Mouse (Mus musculus): ENCODE data around the gene Nup43.
"Not testable (repeated sequence)": the region's sequence is repeated elsewhere in the genome, so short reads cannot be mapped to it uniquely, and the experiment has no call there.

Nup43 gene

DNA sequence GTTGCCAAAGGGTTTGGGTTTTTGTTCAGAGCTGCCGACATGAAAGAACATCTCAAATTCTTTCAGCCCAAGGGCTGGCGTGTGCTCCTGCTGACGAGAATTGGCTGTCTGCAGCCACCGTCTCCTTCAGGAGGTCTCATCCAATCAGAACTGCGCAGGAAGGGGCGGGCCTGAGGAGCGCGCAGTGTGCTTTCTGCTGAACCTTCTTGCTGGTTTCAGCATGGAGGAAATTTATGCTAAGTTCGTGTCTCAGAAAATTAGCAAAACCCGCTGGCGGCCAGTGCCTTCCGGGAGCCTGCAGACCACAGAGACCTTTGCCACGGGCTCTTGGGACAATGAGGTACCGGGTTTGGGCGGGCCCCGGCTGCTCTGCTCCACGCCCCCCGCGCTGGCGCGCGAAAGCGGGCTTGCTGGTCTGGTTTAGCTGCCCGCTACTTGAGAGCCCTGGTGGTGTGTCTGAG lies at the start of gene Nup43:
Nup43 (plus strand) TSS at position 162 of the 461 bp plus-strand sequence.
- peak; percentile 83 to 90 for DNase-seq (ENCODE audit: low spot score in 2 of 2)

DNA sequence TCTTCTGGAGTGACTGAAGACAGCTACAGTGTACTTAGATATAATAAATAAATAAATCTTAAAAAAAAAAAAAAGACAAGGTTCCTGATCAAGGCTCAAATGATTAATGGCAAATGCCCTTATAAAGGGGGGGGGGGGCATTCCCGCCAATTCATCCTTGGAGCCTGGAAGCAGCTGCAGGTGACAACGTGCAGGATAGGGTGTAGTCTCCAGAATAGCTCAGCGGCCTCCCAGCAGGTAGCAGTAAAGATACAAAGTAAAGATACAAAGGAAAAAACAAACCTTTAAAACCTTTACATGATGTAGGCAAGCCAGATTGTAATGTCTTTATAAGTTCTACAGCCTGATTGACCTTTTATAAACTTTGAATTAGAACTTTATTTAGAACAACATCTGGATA lies 49.7 kb upstream of the Nup43 start:
- not testable (repeated sequence) for DNase-seq (ENCODE audit: low spot score in 2 of 2)

DNA sequence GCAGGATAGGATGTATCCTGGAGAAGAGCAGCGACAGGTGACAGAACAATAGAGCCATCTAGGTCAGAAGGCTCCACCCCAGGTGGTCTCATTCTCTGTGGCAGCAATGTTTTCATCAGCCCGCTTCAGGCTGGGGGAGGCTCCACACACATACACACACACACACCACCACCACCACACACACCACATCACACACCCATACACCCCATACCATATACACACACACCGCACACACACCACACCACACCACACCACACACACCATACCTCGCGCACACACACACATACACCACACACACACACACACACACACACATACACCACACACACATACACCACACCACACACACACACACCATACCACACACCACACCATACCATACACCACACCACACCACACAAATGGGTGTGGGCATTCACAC lies 47.5 kb upstream of the Nup43 start:
- DNase-seq (ENCODE audit: low spot score in 2 of 2), result no peak

DNA sequence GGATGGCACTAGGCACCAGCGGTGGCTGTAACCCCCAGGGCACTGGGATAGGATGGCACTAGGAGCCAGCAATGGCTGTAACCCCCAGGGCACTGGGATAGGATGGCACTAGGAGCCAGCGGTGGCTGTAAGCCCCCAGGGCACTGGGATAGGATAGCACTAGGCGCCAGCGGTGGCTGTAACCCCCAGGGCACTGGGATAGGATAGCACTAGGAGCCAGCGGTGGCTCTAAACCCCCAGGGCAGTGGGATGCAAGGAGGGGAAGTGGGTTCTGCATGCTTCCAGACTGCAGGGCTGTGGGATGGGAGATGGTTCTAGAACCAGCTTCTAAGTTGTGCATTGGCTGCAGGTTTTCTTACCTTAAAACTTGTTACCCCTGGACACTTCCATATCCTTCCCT lies 46.6 kb upstream of the Nup43 start:
- DNase-seq (ENCODE audit: low spot score in 2 of 2), result no peak

DNA sequence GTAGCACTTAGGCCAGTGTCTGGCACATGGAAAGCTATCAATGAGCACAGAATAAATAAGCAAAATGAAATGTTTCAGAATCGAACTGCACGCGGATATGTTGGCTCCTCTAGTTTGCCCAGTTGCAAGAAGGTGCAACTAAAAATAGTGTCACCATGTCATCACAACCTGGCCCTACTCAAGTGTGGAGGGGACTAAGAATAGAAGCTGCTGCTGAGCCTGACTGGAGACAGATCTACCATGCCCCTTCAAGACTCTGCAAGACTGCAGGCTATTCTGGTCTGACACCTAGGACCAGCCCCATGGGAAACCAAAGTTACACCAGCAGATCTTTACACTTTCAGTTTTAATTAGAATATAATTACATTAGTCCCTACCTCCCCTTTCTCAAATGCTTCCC lies 44.9 kb upstream of the Nup43 start:
- no peak for DNase-seq (ENCODE audit: low spot score in 2 of 2)

DNA sequence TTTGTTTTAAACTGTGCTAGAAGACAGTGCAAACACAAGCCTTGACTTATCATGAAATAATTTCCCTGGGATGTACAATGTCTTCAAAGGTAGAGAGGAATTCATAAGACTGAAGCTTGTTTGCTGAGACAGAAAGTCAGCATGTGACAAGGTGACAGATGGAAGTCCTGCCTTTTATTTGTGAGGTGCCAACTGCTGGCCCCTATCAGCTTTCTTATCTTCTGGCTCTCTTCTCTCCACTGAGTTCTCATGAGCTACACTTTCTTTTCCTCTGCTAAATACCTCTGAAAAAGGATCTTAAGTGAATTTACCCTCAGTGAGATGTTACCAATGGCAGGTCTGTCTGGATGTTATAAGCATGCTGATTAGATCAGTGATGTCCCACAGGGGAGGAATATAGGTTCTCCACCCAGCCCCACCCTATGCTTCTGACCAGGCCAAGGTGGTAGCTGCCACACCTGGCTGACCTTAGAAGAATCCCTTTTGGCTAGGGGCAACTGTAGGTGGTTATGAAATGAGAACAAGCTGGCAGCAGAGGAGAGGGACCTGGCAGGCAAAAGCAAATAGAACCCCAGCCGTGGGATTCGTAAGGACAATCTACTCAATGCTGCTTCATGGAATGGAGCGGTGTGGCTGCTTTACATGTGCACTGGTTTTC lies 43.3 kb upstream of the Nup43 start:
- no peak for DNase-seq (ENCODE audit: low spot score in 2 of 2)

DNA sequence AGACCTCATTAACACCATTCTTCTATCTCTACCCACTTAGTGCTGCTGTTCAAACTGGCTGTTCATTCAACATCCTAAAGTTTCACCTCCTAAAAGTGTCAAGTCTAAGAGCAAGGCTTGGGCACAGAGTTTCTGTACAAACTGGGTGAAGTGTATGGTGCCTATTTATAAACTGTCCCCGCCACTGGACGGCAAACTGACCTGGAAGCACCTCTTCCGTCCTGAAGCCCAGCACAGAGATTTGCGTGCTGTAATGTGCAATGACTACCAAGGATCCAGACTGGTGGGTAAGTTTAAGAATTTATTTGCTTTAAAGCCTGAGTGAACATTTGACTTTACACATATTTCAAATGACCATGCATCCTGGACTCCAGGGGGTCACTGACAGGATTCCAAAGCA lies 38.2 kb upstream of the Nup43 start:
- no peak for DNase-seq (ENCODE audit: low spot score in 2 of 2)

DNA sequence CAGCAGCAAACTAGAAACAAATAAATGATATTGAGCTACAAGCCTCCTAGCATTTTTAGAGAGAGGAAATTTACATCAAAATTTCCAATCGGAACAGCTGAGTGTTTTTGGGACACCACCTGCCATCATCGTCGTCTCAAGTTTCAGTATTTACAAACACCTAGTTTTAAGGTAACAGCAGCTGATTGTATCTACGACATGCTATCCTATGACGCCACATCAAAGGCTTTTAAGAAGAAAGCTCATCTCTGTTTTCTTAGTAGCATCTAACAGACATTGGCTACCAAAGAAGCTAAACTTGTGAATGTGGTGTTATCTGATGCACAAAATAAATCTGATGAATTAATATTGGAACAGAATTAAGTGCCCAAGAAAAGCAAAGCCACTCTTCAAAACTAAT lies 37.0 kb upstream of the Nup43 start:
- no peak for DNase-seq (ENCODE audit: low spot score in 2 of 2)

DNA sequence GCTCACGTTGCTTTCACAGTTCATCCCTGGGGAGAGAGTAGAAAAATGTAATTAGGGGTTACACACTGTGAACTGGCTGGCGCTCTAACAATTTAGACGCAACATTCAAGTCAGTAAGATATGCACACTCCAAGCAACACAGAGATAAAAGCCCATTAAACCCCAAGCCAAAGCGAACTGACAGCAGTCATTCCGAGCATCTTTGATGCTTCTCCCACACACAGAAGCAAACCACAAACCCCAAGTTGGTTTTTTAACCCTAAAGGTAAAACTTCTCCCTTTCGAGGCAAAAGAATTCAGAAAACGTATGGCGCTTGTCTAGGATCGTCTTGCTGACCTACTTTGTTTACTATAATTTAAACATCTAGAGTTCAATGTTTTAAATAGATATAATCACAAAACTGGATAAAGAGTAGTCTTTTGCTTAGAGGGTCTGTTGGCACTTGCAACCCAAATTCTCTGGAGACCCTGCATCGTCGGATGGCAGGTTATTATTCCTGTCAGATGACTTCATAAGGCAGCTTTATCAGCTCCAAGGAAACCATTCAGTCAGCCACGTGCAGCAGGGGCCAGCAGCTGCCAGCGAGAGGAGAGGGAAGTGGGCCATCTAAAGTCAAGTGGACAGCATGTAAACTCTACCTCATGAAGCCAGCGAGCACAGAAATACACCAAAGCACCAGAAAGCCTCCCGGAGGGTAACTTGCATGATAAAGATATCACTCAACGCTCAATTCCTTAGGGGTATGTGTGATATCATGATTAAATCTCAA lies 36.2 kb upstream of the Nup43 start:
- no peak for DNase-seq (ENCODE audit: low spot score in 2 of 2)

DNA sequence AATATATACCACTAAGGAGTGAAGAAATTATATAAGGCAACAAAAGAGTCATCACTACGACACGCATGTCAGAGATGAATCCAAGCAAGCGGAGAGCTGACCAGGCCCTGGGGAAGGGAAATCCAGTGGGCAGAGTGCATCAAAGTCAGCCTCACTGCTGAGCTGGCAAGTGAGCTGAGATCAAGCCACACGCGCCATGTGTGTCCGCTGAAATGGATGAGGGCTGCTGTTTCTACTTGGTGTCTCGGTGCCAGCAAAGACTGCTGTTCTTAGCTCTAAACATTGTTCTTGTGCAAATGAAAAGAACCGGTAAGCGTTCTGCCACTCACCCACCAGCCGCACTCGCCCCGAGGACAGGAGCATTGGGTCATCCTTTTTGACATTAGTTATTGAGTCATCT lies 26.9 kb upstream of the Nup43 start:
- DNase-seq (ENCODE audit: low spot score in 2 of 2), result no peak

DNA sequence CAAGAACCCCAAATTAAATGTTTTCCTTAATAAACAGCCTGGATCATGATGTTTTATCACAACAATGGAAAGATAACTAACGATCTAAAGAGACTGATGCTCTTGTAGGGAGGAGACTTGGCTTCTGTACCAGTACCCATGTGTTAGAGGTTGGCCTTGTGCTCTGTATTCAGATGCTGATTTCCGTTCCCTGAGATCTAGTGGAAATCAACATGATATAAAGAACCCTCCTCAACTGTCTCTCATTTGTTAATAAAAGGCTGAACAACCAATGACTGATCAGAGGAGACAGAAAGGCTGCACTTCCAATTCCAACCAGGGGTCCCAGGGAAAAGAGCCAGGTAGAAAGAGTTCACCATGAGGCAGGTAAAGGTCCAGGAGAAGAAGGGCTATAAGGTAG lies 21.4 kb upstream of the Nup43 start:
- no peak for DNase-seq (ENCODE audit: low spot score in 2 of 2)

DNA sequence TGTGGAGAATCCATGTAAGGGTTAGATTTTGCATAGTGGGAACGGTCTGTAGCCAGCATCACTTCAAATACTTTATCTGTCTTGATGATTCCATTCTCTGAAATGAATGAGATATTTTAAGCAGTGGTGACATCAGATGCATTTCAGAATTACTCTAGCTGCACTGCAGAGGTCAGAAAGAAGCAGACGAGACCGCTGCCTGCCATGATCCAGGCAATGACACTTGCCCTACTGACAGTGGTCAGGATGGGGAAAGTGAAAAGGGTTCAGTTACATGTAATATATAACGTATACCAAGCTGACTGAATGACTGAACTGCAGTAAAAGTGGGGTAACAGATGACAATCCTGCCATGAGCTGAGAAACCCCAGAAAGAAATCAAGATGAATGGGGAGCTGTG lies 18.2 kb upstream of the Nup43 start:
- DNase-seq (ENCODE audit: low spot score in 2 of 2), result no peak

DNA sequence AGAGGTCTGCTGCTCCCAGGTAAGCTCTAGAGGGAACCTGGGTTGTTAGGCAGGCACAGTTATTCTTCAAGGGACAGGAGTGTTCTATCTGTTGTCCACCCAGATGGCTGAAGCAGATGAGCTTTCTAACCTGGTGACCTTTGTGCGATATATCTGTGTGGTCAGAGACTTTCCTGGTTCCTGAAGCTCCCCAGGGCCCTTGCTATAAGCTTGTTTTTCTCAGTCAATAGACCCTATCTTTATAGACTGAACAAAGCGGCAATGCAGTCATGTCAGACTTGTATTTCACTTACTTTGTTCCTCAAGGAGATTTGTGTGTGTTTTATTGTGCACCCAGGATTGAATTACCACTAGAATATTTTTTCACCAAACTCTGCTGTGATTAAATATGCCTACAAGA lies 16.2 kb upstream of the Nup43 start:
- no peak for DNase-seq (ENCODE audit: low spot score in 2 of 2)

DNA sequence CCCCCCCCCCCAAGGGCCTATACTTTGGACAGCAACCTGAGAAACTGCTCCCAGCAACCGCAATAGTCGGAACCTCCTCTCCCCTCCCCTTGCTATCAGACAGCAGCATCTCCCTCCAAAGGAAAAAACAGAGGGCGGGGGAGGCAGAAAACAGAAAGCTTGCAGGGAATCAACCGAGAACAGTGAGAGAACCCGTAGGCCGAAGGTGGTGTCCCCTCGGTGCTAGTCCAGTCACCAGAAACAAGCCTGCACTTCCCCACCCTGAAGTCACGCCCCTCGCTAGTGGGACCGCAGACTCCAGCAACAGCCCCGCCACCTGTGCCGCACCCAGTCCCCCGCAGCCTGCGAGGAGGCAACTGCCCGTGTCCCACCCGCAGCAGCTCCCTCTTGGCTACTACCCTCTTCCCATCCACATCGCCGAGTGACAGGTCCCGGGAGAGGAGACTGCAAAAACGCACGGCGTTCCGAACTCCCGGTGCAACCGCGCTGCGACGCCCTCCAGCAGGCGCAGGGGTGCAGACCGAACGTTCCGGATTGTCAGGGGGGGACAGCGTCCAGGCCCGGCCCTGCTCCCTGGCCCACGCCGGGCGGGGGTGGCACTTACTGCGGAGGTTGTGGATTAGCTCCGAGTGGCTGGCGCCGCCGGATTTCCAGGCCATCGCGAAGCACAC lies 4.7 kb upstream of the Nup43 start:
- DNase-seq (ENCODE audit: low spot score in 2 of 2), result no peak

DNA sequence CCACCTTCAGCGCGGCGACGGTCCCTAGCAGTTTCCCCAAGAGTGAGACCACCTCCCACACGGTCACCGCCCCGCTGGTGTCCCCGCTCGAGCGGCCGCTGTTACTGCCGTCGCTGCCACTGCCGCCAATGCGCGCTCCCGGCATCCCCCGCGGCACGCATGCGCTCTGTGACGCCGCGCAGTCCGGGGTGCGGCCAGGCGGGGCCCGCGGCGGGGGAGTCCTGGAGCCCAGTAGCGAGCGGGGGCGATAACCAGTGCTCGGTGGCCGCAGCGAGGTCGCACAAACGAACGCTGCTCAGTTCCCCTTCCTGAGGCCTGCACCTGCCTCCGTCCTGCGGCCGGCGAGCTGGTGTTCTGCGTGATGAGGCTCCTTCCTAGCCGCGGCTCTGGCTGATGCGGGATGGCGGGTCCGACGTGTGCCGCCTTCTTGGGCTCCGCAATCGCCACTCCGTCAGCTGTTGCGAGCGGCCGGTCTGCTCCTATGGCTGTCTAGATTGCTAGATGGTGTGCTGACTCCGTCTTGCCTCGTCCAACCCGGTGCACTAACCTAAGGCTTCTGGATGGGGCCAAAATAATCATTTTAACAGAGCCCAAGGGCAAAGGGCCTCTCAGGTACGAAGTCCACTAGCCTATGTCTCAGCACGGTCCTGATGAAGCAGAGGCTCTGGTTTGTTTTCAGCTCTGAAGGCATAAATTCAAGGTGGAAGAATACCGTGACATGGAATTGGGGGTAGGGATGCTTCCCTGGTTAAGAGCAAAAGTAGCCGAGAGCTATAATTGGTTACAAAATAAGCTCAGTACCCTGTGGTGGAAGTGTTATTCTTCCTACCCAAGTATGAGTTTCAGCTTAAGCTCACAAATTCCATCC lies 3.9 kb upstream of the Nup43 start:
- DNase-seq (ENCODE audit: low spot score in 2 of 2), result peak; percentile 90 to 91

DNA sequence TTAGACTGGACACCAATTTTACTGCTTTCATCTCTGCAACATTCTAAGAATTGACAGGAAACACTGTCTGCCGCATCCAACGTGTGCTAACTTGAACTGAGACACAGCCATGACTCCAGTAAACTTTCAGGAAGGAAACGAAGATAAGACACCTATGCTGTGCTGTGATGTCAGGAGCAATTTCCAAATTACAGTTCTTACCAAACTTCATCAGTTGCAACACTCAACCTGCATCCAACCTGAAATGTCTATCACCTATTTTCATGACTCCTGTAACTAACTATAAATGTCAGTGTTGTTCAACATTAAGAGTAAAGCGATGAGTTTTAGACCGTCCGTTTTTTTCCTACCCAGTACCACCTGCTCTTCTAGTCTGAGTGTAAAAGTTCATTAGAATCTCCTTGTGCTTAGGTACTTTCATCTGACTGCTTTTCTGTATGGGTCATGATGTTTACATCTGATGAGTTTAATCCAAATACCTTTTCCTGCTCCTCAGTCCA lies 3.2 kb upstream of the Nup43 start:
- no peak for DNase-seq (ENCODE audit: low spot score in 2 of 2)

DNA sequence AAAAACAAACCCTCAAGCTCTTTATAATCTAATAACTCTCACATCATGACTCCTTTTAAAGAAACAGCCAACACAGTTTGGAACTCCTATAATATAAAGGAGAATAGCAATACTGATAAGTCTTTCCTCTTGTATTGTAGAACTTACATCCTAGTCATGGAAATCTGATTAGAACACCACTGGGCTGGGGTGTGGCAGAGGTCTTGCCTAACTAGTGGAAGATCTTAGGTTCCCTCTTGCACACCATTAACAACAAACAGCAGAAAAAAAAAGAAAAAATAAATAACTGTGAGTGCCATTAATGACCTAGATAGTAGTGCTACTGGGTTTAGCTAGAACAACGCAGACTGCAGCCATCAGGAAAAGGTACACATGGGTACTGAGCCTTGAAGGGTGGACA lies 2.4 kb upstream of the Nup43 start:
- no peak for DNase-seq (ENCODE audit: low spot score in 2 of 2)

DNA sequence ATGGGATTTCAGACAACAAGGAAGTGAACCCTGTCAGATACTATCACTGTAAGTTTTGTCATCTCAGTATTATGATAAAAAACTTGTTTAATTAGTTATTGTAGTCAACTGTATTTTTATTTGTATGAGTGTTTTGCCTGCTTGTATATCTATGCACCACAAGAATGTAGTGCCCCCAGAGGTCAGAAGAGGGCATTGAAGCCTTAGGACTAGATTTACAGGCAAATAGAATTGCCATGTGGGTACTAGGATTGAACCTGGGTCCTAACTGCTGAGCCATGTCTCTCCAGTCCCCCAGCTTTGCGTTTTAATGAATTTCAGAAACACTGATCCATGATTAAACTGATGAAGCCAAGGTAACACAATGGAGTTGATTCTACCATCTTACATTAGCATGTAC lies 6.4 kb downstream of the Nup43 start:
- DNase-seq (ENCODE audit: low spot score in 2 of 2), result no peak

DNA sequence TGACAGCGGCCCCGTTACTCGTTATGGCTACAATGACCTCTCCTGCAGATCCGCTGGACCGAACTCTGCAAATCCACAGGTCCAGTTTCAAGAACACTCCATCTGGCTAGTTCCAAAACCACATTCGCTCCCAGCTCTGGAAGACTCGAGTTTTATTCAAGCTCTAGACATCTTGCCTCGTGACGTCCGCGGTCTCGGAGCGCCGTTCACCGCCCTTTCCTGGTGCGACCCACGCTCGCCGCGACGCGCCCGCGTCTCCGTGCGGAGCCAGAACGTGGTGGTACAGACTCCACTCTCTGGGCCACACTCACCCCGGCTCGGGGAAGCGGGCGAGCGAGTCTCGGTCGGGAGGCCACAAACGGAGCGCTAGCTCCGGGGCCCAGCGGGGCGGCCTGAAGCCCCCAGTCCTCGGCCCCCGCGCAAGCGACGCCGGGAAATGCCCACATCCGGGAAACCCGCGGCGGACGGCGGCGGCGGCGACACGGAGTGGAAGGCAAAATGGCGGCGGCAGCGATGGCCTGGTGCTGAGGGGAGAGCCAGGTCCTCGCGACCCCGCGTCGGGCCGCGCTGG lies 13.5 kb downstream of the Nup43 start, which contains the start of the genes Pcmt1 and Lats1:
Pcmt1 (minus strand) TSS at position 406 of the 571 bp plus-strand sequence.
Lats1 (plus strand) TSS at position 484 of the 571 bp plus-strand sequence.
- peak; percentile 80 to 90 for DNase-seq (ENCODE audit: low spot score in 2 of 2)

DNA sequence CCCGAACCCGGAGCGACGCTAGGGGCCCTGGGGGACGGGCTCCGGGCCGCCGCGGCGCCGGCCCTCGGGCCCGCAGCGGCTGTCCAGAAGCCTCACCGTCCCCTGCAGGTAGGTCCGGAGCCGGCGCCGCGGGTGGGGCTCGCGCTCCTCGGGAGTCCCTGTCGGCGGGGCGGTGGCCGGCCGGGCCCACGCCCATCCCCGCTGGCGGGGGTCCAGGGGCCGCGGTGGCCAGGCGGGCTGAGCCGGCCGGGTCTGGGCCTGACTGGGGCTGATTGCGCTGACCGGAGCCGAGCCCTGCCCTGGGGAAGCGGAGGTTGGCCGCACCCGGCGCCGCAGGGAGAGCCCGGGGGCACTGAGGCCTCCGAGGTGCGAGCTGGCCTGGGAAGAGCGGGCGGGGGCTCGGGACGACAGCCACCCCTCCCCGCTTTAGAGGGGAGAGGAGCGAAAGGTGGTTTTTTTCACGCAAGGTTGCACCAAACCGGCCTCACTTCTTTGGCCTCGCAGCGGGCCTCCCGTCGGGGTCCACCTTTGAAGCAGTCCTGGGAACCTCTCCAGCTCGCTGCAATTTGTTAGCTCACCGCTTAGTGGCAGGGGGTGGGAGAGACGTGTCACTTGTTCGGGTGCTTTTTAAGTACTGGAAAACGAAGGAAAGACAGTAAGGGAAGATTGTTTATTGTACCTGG lies 14.2 kb downstream of the Nup43 start:
- peak; percentile 80 for DNase-seq (ENCODE audit: low spot score in 2 of 2)

DNA sequence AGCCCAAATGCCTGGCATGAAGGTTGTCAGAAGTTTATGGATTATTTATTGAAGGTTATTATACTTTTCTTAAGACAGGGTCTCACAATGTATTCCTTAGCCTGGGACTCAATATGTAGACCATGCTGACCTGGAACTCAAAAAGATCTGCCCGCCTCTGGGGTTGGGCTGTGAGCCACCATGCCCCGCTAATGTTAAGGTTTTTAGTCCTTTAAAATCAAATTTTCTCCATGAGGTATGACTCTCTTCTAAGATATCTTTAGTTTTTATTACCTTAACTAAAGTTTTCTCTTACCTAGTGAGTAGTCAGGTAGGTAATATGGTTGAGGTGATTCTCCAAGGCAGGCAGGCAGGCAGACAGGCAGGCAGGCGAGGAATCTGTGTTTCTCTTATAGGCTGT lies 14.9 kb downstream of the Nup43 start:
- no peak for DNase-seq (ENCODE audit: low spot score in 2 of 2)

Measured in urinary bladder, postnatal 4 days (tissue).